Mouse (Mus musculus): Measurements from ENCODE around the gene Iqcb1. TPM values are rescaled to one million over a fixed set of nuclear protein-coding genes. Genes with fewer than 3 reads are reported as not detected.

Gene Iqcb1
- total RNA-seq, 2 experiments from 2014 or later = 12.3 to 16.2 TPM

DNA sequence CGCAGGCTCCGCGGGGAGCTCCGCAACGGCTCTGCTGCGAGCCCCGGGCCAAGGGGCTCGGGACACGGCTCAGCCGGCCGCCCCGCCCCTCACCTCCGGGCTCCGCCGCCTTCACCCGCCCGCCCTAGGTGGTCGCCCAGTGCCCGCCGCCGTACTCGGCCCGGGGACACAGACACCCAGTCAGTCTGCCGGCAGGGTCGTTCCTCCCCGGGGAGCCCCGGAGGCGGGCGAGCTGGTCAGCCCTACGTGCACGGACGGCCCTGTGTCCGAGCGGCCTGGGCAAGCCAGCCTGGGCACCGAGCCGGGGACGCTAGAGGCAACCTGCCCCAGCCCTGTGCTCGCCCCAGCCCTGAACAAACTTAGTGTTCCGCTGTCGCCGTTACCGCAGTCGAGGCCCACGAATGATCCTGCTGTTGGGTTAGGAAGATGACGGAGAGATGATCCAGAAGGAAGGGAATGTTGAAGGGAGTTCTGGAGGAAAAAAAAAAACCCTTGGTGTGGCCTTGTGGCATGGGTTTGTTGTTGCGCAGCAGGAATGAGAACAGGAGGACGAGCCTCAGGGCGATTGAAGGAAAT is 47.2 kb downstream of the Iqcb1 start:
- DNase-seq = peak; percentile 72

DNA sequence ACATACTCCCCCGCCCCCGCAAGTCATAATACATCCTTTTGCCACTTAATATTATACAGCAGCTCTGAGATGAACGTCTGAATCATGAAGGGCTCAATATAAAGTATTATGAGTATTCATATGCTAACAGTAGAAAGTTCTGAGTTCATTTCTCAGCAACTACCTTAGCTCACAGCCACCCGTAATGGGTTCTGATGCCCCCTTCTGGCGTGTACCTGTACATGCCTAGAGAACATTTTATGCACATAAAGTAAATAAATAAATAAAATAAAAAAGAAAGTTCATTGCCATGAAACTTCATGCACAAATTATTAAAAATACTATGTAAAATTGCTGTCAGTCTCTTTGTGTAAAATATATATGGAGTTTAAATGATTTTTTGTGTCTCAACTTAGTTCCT is 49.1 kb downstream of the Iqcb1 start:
- no peak for DNase-seq

DNA sequence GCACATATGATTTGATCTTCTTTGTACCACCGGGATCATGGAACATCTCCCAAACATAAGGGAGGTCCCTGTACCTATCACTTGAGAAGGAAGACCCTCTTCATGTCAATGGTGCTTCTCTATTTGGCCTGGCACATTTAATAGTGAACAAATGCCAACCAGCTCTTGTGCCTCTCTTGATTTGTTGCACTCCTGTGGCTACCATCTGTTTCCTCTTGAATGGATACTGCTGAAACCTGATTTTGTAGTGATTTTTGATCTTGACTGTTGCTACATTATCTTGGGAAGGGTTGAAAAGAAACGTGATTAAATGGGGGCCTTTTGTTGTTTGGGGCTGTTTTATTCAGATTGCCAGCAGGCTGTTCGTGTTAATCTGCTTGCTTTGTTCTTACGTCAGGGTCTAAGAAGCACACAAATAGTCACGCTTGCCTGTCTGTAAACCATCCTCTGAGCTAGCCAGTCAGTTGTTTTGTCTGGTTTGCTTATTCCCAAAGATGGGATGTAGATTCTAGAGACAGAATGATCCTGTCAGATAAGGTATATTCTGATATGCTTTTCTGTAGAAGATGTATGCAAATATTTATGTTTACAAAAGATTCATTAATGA is 54.7 kb downstream of the Iqcb1 start:
- no peak for DNase-seq

DNA sequence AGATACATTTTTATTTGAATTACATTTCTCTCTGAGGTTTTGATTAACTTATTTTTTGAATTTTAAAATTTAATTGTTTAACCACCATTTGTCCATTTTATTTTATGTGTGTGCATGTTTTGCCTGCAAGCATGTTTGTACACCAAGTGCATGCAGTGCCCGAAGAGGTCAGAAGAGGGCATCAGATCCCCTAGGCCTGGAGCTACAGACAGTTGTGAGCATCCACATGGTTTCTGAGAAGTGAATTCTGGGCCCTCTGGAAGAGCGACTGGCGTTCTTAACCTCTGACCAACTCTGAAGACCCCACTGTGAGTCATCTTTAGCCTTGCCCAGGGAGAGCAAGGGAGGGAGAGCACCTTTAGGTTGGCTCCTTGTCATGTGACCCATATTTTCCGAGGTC is 56.7 kb downstream of the Iqcb1 start:
- peak; percentile 56 for DNase-seq

DNA sequence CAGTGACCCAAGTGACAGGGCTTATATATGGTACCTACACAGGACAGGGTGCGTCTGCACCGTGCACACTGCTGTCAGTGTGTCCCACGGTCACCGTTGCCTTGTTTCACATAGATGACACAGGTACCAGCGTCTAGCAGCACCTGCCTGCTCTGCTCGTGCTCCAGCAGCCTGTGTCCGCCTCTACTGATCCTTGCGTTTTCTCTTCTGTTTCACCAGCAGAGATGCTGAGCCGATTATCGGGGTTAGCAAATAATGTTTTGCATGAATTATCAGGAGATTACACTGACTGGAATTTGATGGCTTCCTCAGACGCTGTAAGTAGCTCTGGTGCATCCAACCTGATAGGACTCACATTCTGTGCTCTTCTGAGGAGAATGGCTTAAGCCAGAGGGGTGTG is 57.7 kb downstream of the Iqcb1 start:
- no peak for DNase-seq

DNA sequence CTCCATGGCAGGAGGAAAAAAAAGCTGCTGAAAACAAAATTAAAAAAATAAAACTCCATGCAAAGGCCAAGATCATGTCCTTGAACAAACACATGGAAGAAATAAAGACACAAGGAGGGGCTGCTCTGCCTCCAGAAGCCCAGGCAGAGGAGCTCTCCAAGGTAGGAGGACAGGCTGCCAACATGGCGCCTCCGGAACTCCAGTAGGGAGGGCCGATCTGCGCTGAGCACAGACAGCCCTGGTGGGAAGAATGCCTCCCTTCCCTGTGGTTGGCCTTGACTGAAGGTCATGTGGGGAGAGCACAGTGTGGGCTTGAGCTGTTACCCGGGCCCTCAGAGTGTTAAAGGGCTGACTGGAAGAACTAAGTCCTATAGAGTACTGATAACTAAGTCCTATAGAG is 59.4 kb downstream of the Iqcb1 start:
- peak; percentile 42 for DNase-seq

DNA sequence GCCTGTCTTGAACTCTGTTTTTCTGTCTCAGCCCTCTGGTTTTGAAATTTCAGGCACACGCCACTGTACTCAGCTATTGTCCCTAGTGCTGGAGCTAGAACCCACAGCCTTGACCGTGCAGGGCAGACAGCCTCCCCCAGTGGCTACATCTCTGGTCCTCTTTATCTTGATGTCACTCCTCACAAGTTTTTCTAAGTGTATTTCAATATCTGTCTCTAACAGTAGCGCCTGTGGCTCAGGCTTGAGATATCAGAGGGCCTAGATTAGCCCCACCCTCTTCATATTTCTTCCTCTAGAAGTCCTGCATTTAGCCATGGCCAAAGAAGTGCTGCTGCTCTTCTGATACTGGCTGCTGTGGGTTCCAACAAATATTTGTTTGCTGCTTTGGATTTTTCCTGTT is 62.4 kb downstream of the Iqcb1 start:
- no peak for DNase-seq

DNA sequence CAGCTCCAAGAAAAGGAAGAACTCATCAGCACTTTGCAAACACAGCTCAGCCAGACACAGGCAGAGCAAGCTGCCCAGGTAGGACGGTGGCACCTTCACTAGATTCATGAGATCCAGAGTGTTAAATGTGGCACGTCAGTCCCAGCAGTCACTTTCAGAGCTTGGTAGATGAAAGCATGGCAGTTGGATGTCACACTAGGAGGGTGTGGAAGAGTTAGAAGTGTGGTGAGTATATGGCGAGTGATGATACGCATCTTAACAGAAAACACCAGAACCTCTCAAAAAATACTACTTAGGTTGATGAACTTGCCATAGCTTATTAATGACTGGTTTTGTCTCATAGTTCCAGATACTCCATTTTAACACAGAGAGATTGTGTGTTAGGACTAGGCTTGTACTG is 63.2 kb downstream of the Iqcb1 start:
- DNase-seq = no peak

DNA sequence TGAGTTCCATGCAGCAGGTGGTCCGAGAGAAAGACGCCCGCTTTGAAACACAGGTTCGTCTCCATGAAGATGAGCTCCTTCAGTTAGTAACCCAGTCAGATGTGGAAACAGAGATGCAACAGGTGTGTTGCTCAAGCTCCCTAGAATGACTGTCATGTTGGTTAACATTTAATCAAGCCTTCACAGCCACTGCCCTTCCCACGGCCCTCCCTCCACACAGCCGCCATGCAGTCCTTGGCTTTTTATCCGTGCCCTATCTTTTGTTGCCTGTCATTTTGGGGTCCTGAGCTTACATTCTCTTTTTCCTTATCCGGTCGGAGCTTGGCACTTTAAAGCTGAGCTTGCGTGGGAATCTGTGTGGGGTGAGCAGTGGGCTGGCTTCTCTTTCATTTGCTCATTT is 65.1 kb downstream of the Iqcb1 start:
- no peak for DNase-seq

DNA sequence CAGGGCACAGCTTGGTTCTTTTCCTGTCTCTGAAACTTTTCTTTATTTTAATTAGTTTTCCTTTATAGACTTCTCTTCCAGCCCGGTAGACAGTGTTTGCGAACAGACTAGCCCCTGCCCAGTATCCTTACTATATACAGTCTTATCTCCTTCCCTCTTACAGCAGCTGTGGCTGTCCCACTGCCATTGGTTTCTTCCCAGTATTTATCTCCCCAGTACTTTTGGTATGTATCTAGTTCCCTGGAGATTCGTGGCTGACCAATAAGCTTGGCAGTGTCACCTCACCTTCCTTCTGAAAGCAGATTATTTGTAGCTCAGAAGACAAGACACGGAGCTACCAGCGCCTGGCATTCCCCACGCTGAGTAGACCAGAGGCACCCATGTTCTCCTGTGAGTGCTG is 68.5 kb downstream of the Iqcb1 start:
- no peak for DNase-seq

DNA sequence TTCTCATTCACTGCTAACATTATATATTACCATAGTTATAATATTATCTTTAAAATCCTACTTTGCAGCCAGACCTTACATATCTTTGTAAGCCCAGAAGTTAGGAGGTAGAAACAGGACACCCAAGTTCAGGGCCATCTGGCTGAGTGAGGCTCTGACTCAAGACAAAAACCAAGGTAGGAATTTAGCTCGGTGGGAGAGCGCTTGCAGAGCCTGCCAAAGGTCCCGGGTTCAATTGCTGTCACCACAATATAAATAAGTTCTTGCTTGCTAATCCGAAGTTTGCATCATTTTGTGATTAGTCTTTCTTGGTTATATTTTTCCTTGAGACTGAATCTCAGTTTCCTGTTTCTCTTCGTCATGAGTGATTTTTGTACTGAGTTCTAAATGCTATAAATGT is 75.0 kb downstream of the Iqcb1 start:
- no peak for DNase-seq

DNA sequence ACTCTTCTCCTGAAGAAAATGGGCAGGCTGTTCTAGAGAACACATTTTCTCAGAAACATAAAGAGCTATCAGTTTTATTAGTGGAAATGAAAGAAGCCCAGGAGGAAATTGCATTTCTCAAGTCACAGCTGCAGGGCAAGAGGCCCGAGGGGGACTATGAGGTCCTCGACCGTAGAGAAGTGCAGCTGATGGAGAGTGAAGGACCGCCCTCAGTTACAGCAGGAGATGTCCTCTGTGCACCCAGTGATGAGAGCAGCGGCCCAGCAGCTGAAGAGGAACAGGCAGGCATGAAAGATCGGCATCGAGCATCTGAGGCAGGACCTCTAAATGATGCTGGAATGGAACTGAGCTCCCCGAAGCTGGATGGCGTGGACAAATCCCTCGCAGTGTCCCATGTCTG is 83.7 kb downstream of the Iqcb1 start:
- DNase-seq = no peak

DNA sequence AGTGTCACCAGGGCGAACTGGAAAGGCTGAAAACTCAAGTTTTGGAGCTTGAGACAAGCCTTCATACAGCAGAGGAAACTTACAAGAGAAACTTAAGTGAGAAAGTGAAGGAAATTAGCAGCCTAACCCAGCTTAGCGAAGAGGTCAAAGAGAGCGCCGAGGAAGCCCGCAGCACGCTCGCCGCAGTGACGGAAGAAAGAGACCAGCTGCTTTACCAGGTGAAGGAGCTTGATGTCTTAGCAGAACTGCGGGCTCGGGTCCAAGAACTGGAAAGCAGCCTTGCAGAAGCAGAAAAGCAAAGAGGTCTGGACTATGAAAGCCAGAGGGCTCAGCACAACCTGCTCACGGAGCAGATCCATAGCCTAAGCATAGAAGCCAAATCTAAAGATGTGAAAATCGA is 84.1 kb downstream of the Iqcb1 start:
- DNase-seq = no peak

DNA sequence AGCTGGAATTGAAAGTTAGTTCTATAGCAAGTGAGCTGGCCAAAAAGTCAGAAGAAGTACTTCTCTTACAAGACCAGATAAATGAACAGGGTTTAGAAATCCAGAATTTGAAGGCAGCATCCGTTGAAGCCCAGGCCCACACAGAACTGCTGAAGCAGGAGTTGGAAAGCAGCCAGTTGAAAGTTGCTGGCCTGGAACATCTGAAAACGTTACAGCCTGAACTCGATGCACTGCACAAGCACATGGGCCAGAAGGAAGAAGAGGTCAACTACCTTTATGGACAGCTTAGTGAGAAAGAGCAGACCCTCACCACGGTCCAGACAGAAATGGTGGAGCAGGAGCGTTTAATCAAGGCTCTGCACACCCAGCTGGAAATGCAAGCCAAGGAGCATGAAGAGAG is 86.0 kb downstream of the Iqcb1 start:
- no peak for DNase-seq

DNA sequence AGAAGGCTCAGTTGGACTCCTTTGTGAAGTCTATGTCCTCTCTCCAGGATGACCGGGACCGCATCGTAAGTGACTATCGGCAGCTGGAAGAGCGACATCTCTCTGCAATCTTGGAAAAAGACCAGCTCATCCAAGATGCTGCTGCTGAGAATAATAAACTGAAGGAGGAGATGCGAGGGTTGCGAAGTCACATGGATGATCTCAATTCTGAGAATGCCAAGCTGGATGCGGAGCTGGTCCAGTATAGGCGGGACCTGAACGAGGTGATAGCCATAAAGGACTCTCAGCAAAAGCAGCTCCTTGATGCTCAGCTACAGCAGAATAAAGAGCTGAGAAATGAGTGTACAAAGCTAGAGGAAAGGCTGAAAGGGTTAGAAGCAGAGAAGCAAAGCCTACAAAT is 90.3 kb downstream of the Iqcb1 start:
- no peak for DNase-seq

DNA sequence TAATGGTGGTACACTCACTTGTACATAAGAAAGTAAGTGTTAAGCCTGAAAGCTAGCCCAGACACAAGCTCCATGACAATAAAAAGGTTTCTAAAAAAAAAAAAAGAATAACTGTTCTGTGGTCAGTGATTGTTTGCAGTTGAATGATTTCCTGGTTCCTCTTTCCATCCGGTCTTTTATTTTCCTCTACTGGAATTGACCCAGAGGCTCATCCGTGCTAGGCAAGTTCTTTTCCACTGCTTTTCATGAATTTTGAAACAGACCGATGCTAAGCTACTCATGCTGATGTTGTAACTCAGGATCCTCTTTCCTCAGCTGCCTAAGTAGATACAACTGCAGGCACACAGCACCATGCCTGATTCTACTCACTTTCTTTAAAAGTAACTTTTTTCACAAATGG is 92.2 kb downstream of the Iqcb1 start:
- DNase-seq = no peak

DNA sequence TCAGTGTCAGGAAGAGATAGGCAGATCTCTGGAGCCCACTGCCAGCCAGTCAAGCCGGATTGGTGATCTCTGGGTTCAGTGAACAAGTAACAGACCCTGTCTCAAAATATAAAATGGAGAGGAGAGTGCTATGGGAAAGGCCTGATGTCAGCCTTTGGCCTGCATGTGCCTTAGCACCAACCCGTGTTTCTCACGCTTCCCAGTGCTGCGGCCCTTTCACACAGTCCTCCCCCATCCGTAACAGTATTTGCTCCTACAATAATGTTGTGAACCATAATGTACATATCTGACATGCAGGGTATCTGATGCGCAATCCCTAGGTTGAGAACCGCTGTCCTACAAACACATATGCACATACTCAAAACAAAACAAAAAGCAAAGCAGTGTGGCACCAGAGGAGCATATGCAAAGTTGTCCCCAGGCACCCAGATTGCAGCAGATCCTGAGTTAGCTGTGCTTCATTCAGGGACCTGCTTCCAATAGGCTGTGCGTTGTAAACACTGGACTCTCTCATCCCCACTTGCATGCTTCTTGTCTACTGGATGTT is 93.0 kb downstream of the Iqcb1 start:
- no peak for DNase-seq

DNA sequence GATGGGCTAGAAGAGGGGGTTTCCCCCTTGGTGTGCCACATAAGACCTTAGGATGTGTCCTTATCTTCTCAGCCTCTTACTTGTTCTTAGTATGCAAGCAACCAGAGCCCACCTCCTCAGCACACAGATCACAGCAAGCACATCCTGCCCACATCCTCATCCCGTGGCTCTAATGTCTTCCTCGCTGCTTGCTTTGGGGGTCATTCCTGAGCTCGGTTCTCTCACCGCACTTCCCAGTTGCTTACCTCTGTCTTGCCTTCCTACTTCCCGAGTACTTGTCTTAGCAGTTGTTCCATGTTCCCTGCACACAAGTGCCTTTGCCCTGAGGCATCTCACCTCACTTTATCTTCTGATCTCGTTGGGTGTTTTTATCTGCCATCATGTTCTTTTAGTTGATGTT is 93.8 kb downstream of the Iqcb1 start:
- no peak for DNase-seq

Small RNAs within 50 kb of the gene (microRNA-seq; reads per million reads assigned to microRNA genes)
- not detected for gene Gm22617

Other genes with a start within 250 kb of the Iqcb1 start
- gene Cd86, start 162.3 kb upstream of the Iqcb1 start, total RNA-seq (2021) = 1 to 10 TPM; 1.8 to 2.8 TPM
- under 1 TPM; 0.09 to 0.12 TPM for gene Ildr1, start 134.4 kb upstream of the Iqcb1 start, total RNA-seq (2021)
- gene Slc15a2, start 43.4 kb upstream of the Iqcb1 start, total RNA-seq (2021) = 1 to 10 TPM; 2.4 to 3.4 TPM
- 1 to 10 TPM; 1.4 to 3.3 TPM for gene Eaf2, start 46.6 kb downstream of the Iqcb1 start, total RNA-seq (2021)
- 10 to 100 TPM; 53.5 to 71.8 TPM for gene Golgb1, start 46.8 kb downstream of the Iqcb1 start, total RNA-seq (2021)
- gene Hcls1, start 106.6 kb downstream of the Iqcb1 start, total RNA-seq (2021) = 10 to 100 TPM; 15.8 to 19.5 TPM
- 1 to 10 TPM; 1.8 to 4.4 TPM for gene Fbxo40, start 162.1 kb downstream of the Iqcb1 start, total RNA-seq (2021)
- gene Polq, start 183.4 kb downstream of the Iqcb1 start, total RNA-seq (2021) = 1 to 10 TPM; 1.4 to 3.7 TPM

Data from adrenal gland, postnatal 10 days (tissue).